Mouse (Mus musculus): ENCODE data around the gene Colca2. TPM values are rescaled to one million over a fixed set of nuclear protein-coding genes. Genes with fewer than 3 reads are reported as not detected.

The Colca2 gene
- 0.75 and 0.79 TPM in 2 replicates for polyA plus RNA-seq (2016; fragmentation: Nextera tagmentation; extraction: Ambion mirVana)

DNA sequence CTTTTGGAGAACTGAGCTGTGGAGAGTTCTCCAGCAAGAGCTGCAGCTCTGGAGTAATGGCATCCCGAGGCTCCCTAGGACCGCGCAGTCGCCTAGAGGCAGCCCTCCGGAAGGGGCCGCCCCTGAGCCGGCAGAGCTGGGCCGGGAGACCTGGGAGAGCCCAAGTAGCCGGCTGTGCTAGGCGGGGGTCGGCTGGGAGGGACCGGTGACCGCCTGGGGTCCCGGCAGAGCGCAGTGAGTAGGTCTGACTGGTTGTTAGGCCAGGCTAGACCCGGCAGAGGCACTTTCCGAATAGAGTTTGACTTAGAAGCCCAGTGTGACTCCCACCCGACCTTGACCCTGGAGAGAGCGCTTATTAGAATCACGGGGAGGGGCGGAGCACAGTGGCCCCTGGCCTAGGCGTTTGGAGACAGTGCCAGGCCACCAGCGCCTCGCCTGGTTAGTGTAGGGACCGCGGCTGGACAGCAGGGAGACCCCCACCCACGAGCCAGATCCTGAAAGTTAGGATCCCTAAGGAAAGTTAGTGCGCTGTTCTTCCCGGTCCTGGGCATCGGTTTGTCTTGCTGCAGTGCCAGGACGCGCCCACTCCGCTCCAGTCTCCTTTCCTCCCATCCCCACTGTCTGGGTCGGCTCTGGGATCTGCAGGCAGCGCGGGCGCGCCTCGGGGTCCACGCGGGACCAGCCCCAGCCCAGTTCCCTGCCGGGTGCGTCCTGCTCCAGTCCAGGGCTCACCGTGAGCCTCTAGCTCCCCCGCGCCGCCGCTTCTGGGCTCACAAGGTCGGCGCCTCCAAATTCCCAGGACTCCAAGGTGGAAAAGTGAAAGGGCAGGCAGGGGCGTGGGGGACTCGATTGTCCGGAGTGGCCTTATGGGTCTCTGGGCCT, at the start of gene Colca2:
Colca2 (minus strand) TSS at position 70 of the 882 bp plus-strand sequence.
- Histone ChIP-seq H3K4me3 (peak within 1 kb of the TSS; percentile 43), H3K27ac (no peak within 1 kb of the TSS), H3K9ac (peak within 1 kb of the TSS; percentile 55), H3K27me3 (replicated peaks) (peaks cover 17% of the 10 kb centered on the region), H3K4me1 (peaks cover 15% of the 10 kb centered on the region), H3K4me2 (replicated peaks) (peak within 1 kb of the TSS; percentile 90), H3K36me3 (no peaks in the 10 kb centered on the region), H3K9me3 (no peaks in the 10 kb centered on the region)
- ATAC-seq (ENCODE audit: low FRiP score, low read depth): peak; percentile 97
- WGBS: under 1% methylated on average over 53 of the region's 53 CpGs

DNA sequence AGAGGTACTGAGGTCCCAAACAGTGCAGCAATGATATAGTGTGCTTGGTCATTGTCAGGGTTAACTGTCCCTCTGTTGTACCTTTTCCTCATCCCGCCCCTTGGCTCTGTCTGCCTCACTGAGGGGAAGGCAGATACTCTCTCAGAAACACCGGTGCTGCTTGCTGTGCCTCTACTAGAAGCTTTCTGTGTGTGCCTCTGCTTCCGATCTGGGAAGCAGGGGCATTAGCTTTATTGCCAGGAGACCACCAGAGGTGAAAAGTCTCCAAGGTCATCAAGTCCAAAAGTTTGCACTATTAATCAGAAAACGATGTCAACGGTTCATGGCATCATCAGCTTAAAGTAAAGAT, 49.2 kb upstream of the Colca2 start:
- Histone ChIP-seq H3K27ac (no peak overlapping the region), H3K4me3 (no peak overlapping the region)
- WGBS: 86% methylated on average over 5 of the region's 5 CpGs

GRCm38 (mm10) chr9:51326619-51327554, 48.5 kb upstream of the Colca2 start:
- Histone ChIP-seq H3K27me3 (replicated peaks) (no peaks in the 10 kb centered on the region), H3K4me2 (replicated peaks) (no peak overlapping the region), H3K4me3 (no peak overlapping the region), H3K36me3 (no peaks in the 10 kb centered on the region), H3K9me3 (no peaks in the 10 kb centered on the region), H3K9ac (no peak overlapping the region), H3K4me1 (no peaks in the 10 kb centered on the region), H3K27ac (no peak overlapping the region)
- WGBS: 87% methylated on average over 11 of the region's 11 CpGs
- ATAC-seq (ENCODE audit: low FRiP score, low read depth): no peak

More for the DNA sequence above, 49.2 kb upstream of the Colca2 start:
- Histone ChIP-seq H3K9ac (no peak overlapping the region), H3K27me3 (replicated peaks) (no peaks in the 10 kb centered on the region), H3K36me3 (no peaks in the 10 kb centered on the region), H3K4me1 (no peaks in the 10 kb centered on the region), H3K4me2 (replicated peaks) (no peak overlapping the region), H3K9me3 (no peaks in the 10 kb centered on the region)
- no peak for ATAC-seq (ENCODE audit: low FRiP score, low read depth)

DNA sequence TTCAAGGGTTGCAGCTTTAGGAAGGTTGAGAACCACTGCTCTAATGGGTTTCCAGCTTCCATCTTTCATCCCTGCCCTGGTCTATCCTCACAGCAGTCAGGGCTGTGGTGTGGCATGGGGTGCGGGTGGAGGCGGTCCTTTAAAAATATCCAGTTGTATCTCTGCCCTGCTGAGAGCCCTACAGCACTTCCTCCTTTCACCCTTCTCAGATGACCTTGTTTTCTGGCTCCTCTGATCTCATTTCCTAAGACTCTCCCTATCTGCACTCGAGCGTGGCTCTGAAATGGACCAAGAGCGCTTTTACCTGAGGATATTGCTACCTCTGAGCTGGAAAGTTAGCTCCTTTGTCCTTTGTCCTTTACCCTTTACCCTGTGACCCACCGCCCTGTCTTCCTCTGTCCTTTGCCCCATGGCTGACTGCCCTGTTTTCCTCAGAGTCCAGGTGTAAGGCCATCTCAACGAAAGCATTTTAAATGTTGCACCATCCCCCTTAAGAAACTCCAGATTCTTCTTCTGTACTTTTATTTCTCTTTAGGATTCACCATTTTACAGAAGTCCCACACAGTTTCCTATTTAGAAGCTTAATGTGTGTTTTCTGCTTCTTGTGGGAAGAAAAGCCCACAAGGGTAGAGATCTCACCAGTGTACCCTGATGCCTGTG, 46.2 kb upstream of the Colca2 start:
- no peaks in the 10 kb centered on the region for H3K4me1 ChIP-seq
- 86% methylated on average over 7 of the region's 7 CpGs for WGBS
- H3K9ac ChIP-seq: no peak overlapping the region
- H3K4me2 ChIP-seq (replicated peaks): no peak overlapping the region
- H3K4me3 ChIP-seq: no peak overlapping the region
- no peaks in the 10 kb centered on the region for H3K36me3 ChIP-seq
- H3K9me3 ChIP-seq: no peaks in the 10 kb centered on the region
- H3K27ac ChIP-seq: no peak overlapping the region
- no peak for ATAC-seq (ENCODE audit: low FRiP score, low read depth)
- no peaks in the 10 kb centered on the region for H3K27me3 ChIP-seq (replicated peaks)

DNA sequence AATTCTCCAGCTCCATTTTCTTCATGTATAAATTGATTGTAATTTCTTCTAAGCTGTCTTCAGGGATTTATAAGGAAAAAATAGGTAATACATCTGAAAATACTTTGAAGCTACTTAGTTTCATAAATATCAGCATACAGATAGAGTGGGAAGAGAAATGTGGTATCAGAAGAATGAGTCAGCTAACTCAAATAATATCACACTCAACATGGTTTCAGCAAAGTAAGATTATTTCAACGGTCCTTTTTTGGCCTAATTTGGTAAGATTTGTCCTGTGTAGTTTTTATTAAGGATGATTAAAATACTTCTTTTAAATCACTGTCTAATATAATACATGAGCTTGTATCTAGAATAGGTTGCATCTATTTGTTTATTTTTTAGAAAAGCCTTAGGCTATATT, 41.7 kb upstream of the Colca2 start:
- no peaks in the 10 kb centered on the region for H3K4me1 ChIP-seq
- ATAC-seq (ENCODE audit: low FRiP score, low read depth): no peak
- WGBS: 95% methylated on average over 1 of the region's 1 CpGs
- H3K27me3 ChIP-seq (replicated peaks): no peaks in the 10 kb centered on the region
- no peak overlapping the region for H3K27ac ChIP-seq
- H3K9me3 ChIP-seq: no peaks in the 10 kb centered on the region
- no peak overlapping the region for H3K9ac ChIP-seq
- H3K4me3 ChIP-seq: no peak overlapping the region
- no peak overlapping the region for H3K4me2 ChIP-seq (replicated peaks)
- no peaks in the 10 kb centered on the region for H3K36me3 ChIP-seq

DNA sequence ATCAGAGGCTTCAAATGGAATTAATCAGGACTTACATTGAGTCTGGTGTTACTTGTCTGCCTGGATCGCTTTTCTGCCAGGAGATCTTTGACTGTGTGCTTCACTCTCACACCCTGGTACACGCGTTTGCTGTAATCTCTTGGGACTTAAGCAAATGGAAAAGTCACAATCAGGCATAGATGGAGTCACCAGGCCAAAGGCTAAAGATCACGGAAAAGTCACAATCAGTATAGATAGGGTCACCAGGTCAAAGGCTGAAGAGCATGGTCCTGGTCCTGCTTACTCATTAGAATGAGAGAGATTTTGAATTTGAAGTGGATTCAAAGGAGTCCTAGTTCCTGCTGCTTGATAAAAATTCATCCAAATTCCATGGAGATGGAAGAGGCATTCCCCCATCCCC, 39.9 kb upstream of the Colca2 start:
- whole genome bisulfite sequencing: 85% methylated on average over 4 of the region's 4 CpGs
- no peak overlapping the region for H3K9ac ChIP-seq
- no peak overlapping the region for H3K27ac ChIP-seq
- H3K9me3 ChIP-seq: no peaks in the 10 kb centered on the region
- H3K36me3 ChIP-seq: no peaks in the 10 kb centered on the region
- H3K27me3 ChIP-seq (replicated peaks): no peaks in the 10 kb centered on the region
- no peak overlapping the region for H3K4me2 ChIP-seq (replicated peaks)
- no peaks in the 10 kb centered on the region for H3K4me1 ChIP-seq
- no peak overlapping the region for H3K4me3 ChIP-seq
- ATAC-seq (ENCODE audit: low FRiP score, low read depth): no peak

DNA sequence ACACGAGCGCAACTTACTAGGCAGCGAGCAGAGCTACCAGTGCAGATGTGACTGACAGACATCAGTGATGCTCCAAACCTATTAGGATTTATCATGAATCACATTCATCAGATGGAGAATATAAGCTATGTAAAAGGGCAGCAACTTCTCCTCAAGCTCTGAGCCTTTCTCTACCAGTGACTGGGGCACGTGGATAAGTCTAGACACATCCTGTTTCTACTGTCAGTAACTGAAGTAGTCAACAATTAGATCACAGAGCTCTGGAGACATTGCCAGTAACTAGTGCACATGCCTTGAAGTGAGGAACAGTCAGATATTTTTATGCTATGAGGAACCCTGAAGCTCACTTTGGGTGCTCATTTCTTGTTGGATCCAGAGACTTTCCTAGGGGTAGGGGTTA, 39.0 kb upstream of the Colca2 start:
- Histone ChIP-seq H3K9me3 (no peaks in the 10 kb centered on the region), H3K4me2 (replicated peaks) (no peak overlapping the region), H3K36me3 (no peaks in the 10 kb centered on the region), H3K4me3 (no peak overlapping the region), H3K27me3 (replicated peaks) (no peaks in the 10 kb centered on the region), H3K27ac (no peak overlapping the region), H3K4me1 (no peaks in the 10 kb centered on the region), H3K9ac (no peak overlapping the region)
- ATAC-seq (ENCODE audit: low FRiP score, low read depth): no peak
- 92% methylated on average over 4 of the region's 4 CpGs for WGBS

DNA sequence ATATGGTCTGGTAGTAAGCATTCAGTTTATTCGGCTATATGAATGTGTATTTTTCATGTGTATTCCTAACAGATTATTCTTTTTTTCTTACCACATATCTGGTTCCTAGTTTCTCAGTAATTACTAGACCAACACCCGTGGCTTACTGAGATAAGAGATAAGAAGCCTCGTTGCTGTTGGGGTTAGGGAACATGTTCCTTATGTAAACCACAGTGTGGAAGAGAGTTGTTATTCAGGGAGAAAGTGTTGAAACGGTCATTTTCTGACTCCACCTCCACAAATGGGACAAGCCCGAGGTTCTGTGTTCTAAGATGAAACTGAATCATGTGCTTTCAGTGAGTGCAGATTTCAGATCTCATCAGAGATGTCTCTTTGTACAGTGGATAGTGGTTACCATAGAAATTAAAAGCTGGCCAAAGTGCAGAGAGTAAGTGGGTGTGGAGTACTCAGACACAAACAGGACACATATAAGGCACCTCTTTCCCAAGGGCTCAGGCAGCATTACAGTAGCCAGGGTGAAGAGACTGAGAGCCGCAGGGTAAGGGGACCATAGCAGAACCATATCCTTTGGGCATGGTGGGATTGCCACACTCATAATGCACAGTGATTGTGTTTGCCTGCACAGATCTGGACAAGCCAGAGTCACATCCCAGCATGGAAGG, 37.2 kb upstream of the Colca2 start:
- Histone ChIP-seq H3K27ac (no peak overlapping the region), H3K9ac (no peak overlapping the region), H3K27me3 (replicated peaks) (no peaks in the 10 kb centered on the region), H3K4me2 (replicated peaks) (no peak overlapping the region), H3K9me3 (no peaks in the 10 kb centered on the region), H3K36me3 (no peaks in the 10 kb centered on the region), H3K4me3 (no peak overlapping the region), H3K4me1 (no peaks in the 10 kb centered on the region)
- no peak for ATAC-seq (ENCODE audit: low FRiP score, low read depth)
- 85% methylated on average over 6 of the region's 6 CpGs for whole genome bisulfite sequencing

DNA sequence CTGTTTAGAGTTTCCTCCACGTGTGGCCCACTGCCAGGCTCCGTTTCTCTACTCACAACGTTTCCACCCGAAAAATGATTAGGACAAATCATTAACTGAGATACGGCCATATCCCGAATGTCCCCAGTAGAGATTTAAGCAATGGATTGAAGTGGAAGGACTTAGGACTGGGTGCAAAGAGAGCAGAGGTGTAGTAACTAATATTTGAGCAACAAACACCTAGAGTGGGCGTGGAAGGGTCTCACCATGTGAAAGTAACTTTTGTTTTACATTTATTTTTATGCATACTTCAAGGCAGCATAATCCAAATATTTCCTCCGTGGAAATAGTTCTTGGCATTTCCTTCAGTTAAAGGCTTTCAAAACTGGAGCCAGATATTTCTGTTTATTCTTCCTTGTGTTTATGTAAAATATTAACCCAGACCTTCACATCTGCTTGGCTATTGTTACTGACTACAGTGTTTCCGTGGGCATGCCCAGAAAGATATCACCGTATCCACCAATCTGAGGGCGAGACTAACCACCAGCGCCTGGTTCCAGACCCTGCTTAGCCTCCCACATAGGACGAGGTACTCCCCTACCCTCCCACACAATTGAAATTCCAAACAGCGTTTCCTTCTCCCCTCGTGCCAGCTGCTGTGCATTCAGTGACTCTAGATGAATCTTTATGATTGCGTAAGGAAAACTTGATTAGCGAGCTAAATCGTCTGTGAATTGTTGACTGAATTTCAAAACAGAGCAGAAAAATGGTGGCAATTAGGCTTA, 34.4 kb upstream of the Colca2 start:
- no peak overlapping the region for H3K9ac ChIP-seq
- H3K4me3 ChIP-seq: no peak overlapping the region
- H3K9me3 ChIP-seq: no peaks in the 10 kb centered on the region
- no peaks in the 10 kb centered on the region for H3K27me3 ChIP-seq (replicated peaks)
- no peak overlapping the region for H3K27ac ChIP-seq
- H3K36me3 ChIP-seq: no peaks in the 10 kb centered on the region
- 72% methylated on average over 18 of the region's 18 CpGs for WGBS
- ATAC-seq (ENCODE audit: low FRiP score, low read depth): no peak
- H3K4me1 ChIP-seq: no peaks in the 10 kb centered on the region
- H3K4me2 ChIP-seq (replicated peaks): no peak overlapping the region

DNA sequence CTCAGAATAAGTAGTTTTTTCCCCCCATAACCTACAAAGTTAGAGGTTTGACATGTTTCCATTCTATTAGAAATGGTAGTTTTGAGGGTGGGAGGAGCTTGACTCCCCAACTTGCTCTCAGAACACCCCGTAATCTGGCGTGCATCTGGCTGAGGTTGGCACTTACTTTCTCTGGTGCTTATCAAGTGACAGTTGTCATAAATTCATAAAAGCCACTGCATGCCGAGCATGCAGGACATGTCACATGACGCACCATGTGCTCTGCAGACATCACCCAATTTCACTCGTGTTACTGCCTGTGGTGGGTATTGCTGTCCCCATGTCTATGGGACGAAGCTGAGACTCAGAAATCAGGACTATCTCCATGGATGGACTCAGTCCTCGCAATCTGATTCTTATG, 32.1 kb upstream of the Colca2 start:
- ATAC-seq (ENCODE audit: low FRiP score, low read depth): no peak

DNA sequence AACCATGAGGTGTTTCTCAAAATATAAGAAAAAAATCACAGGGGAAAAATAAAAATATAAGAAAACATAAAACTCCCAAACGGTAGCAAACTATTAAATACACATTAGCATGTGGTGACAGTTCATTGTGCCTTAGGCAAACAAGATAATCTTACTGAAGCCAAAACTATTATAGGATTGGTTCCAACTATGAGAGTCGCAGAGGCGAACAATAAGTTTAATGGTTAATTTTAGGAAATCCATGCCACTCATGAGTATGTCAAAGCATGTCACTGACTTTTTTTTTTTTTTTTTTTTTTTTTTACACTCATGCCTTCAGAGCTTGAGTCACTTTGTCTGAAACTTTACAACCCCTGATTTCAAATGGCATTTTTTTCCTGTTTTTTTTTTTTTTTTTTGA, 28.0 kb upstream of the Colca2 start:
- no peak overlapping the region for H3K27ac ChIP-seq
- WGBS: 89% methylated on average over 3 of the region's 3 CpGs
- H3K9me3 ChIP-seq: no peaks in the 10 kb centered on the region
- no peak for ATAC-seq (ENCODE audit: low FRiP score, low read depth)
- no peaks in the 10 kb centered on the region for H3K36me3 ChIP-seq
- no peaks in the 10 kb centered on the region for H3K27me3 ChIP-seq (replicated peaks)
- H3K4me1 ChIP-seq: no peaks in the 10 kb centered on the region
- no peak overlapping the region for H3K4me2 ChIP-seq (replicated peaks)
- H3K9ac ChIP-seq: no peak overlapping the region
- no peak overlapping the region for H3K4me3 ChIP-seq

More for the DNA sequence above, 32.1 kb upstream of the Colca2 start:
- H3K27ac ChIP-seq: no peak overlapping the region
- H3K4me2 ChIP-seq (replicated peaks): no peak overlapping the region
- H3K9me3 ChIP-seq: no peaks in the 10 kb centered on the region
- H3K4me3 ChIP-seq: no peak overlapping the region
- no peaks in the 10 kb centered on the region for H3K36me3 ChIP-seq
- H3K27me3 ChIP-seq (replicated peaks): no peaks in the 10 kb centered on the region
- whole genome bisulfite sequencing: 86% methylated on average over 7 of the region's 7 CpGs
- no peaks in the 10 kb centered on the region for H3K4me1 ChIP-seq
- no peak overlapping the region for H3K9ac ChIP-seq

Measured in neural tube, embryonic 12.5 days (tissue).